Mouse (Mus musculus) midbrain, embryonic 16.5 days (tissue): Measurements from ENCODE around the gene H2-DMb2. TPM values are rescaled to one million over a fixed set of nuclear protein-coding genes. Genes with fewer than 3 reads are reported as not detected.
A peak's percentile ranks its signal among the peaks of the same experiment; 100 is the strongest.

ENCODE experiments used
- ATAC-seq: fragments of 200-750 bp; cut with Nextera tagmentation; 2 replicates; pipeline ENCODE4 v1.8.0; 2017; ENCODE audit warnings: moderate TSS enrichment
- H3K27ac ChIP-seq: fragments of 300-500 bp; sonication (generic); 2 replicates; pipeline ENCODE4 v1.5.1; 2014; ENCODE audit warnings: mild to moderate bottlenecking, low read length, mixed read lengths
- H3K27me3 ChIP-seq: fragments of 300-500 bp; sonication (generic); 2 replicates; pipeline ENCODE4 v1.6.1; 2014; ENCODE audit warnings: low read depth, low read length, mixed read lengths; ENCODE audit not compliant: control insufficient read depth, insufficient read depth
- H3K36me3 ChIP-seq: fragments of 300-500 bp; sonication (generic); 2 replicates; pipeline ENCODE4 v1.6.1; 2014; ENCODE audit warnings: mild to moderate bottlenecking, low read length, moderate library complexity, mixed read lengths; ENCODE audit not compliant: control insufficient read depth, insufficient read depth
- H3K4me1 ChIP-seq: fragments of 300-500 bp; sonication (generic); 2 replicates; pipeline ENCODE4 v1.6.1; 2014; ENCODE audit warnings: mild to moderate bottlenecking, low read length, mixed read lengths; ENCODE audit not compliant: control insufficient read depth, insufficient read depth
- H3K4me2 ChIP-seq: fragments of 300-500 bp; sonication (generic); 2 replicates; pipeline ENCODE4 v1.6.1; 2014; ENCODE audit warnings: mild to moderate bottlenecking, low read length, mixed read lengths
- H3K4me3 ChIP-seq: fragments of 300-500 bp; sonication (generic); 2 replicates; pipeline ENCODE4 v1.5.1; 2014; ENCODE audit warnings: low read depth, mild to moderate bottlenecking, low read length, moderate library complexity, mixed read lengths
- H3K9ac ChIP-seq: fragments of 300-500 bp; sonication (generic); 2 replicates; pipeline ENCODE4 v1.6.1; 2014; ENCODE audit warnings: low read depth, low read length, mixed read lengths
- H3K9me3 ChIP-seq: fragments of 300-500 bp; sonication (generic); replicated peaks from 2 replicates; pipeline ENCODE4 v1.6.1; 2014; ENCODE audit warnings: mild to moderate bottlenecking, low read length, mixed read lengths; ENCODE audit not compliant: control insufficient read depth, poor library complexity, severe bottlenecking
- WGBS: fragments of 180-500 bp; shearing (Covaris S2); extraction: QIAGEN DNeasy Blood & Tissue Kit; methylation state at CpG from one replicate; pipeline ENCODE4 v1.1.7; 2014; 5-methylcytosine and 5-hydroxymethylcytosine counted together
- polyA plus RNA-seq: library from polyadenylated mRNA; unstranded; fragments of >200 nt; fragmentation: Nextera tagmentation; extraction: Ambion mirVana; gene quantifications from 2 replicates; pipeline ENCODE4 v1.2.1, GENCODE M21; 2015

Gene H2-DMb2
- polyA plus RNA-seq, 1 experiment from 2014 or later: 0.49 TPM

- no peak for ATAC-seq
- H3K36me3 ChIP-seq: no peaks in the 10 kb centered on the region
- H3K9ac ChIP-seq: no peak overlapping the region
- WGBS: 17% methylated on average over 13 of the region's 13 CpGs
- 0 out of 2 replicates have a peak overlapping the region, but pooled peaks have one; percentile 3 for H3K4me2 ChIP-seq
- H3K9me3 ChIP-seq: no peaks in the 10 kb centered on the region
- no peak overlapping the region for H3K4me3 ChIP-seq
- H3K4me1 ChIP-seq: peaks cover 22% of the 10 kb centered on the region
- H3K27ac ChIP-seq: no peak overlapping the region
- H3K27me3 ChIP-seq: no peaks in the 10 kb centered on the region
Observed at GRCm38 (mm10) chr17:34128264-34128937, 14.7 kb upstream of the H2-DMb2 start.

GRCm38 (mm10) chr17:34128944-34129791, 13.9 kb upstream of the H2-DMb2 start:
- Histone ChIP-seq H3K27ac (no peak overlapping the region), H3K9me3 (no peaks in the 10 kb centered on the region), H3K4me1 (peaks cover 15% of the 10 kb centered on the region), H3K9ac (no peak overlapping the region), H3K27me3 (no peaks in the 10 kb centered on the region), H3K36me3 (no peaks in the 10 kb centered on the region), H3K4me2 (0 out of 2 replicates have a peak overlapping the region, but pooled peaks have one; percentile 3), H3K4me3 (peak overlapping the region; percentile 3; the same call in 1 of the 2 replicates)
- 20% methylated on average over 18 of the region's 18 CpGs for WGBS
- 0 out of 2 replicates have a peak, but pooled peaks have one; percentile 23 for ATAC-seq

- Histone ChIP-seq H3K9me3 (no peaks in the 10 kb centered on the region), H3K4me3 (no peak overlapping the region), H3K36me3 (no peaks in the 10 kb centered on the region), H3K9ac (no peak overlapping the region), H3K4me1 (peaks cover 8% of the 10 kb centered on the region; the same call in 1 of the 2 replicates), H3K27me3 (no peaks in the 10 kb centered on the region), H3K27ac (no peak overlapping the region), H3K4me2 (no peak overlapping the region)
- 86% methylated on average over 19 of the region's 19 CpGs for WGBS
- no peak for ATAC-seq
Observed at GRCm38 (mm10) chr17:34130073-34130947, 12.8 kb upstream of the H2-DMb2 start.

- no peak overlapping the region for H3K9ac ChIP-seq
- ATAC-seq: no peak
- no peak overlapping the region for H3K27ac ChIP-seq
- H3K9me3 ChIP-seq: no peaks in the 10 kb centered on the region
- H3K27me3 ChIP-seq: 0 out of 2 replicates have a peak, but pooled peaks cover 2% of the 10 kb centered on the region
- H3K4me3 ChIP-seq: no peak overlapping the region
- no peaks in the 10 kb centered on the region for H3K36me3 ChIP-seq
- 67% methylated on average over 7 of the region's 7 CpGs for WGBS
- H3K4me2 ChIP-seq: no peak overlapping the region
- peaks cover 11% of the 10 kb centered on the region; the same call in 1 of the 2 replicates for H3K4me1 ChIP-seq
Observed at GRCm38 (mm10) chr17:34131911-34132310, 11.2 kb upstream of the H2-DMb2 start.

- peaks cover 10% of the 10 kb centered on the region for H3K27me3 ChIP-seq
- WGBS: 86% methylated on average over 11 of the region's 11 CpGs
Observed at GRCm38 (mm10) chr17:34133289-34133688, 9.8 kb upstream of the H2-DMb2 start.

GRCm38 (mm10) chr17:34134451-34134850, 8.7 kb upstream of the H2-DMb2 start:
- H3K9ac ChIP-seq: no peak overlapping the region
- no peak for ATAC-seq
- no peak overlapping the region for H3K27ac ChIP-seq
- H3K36me3 ChIP-seq: no peaks in the 10 kb centered on the region
- H3K4me2 ChIP-seq: no peak overlapping the region
- 97% methylated on average over 3 of the region's 3 CpGs for WGBS
- no peaks in the 10 kb centered on the region for H3K9me3 ChIP-seq
- peaks cover 7% of the 10 kb centered on the region; the same call in 1 of the 2 replicates for H3K4me1 ChIP-seq
- peaks cover 21% of the 10 kb centered on the region for H3K27me3 ChIP-seq
- H3K4me3 ChIP-seq: no peak overlapping the region

More at GRCm38 (mm10) chr17:34133289-34133688, 9.8 kb upstream of the H2-DMb2 start:
- ATAC-seq: no peak
- Histone ChIP-seq H3K9me3 (no peaks in the 10 kb centered on the region), H3K4me2 (no peak overlapping the region), H3K4me1 (peaks cover 11% of the 10 kb centered on the region; the same call in 1 of the 2 replicates), H3K36me3 (no peaks in the 10 kb centered on the region), H3K27ac (no peak overlapping the region), H3K4me3 (no peak overlapping the region), H3K9ac (no peak overlapping the region)

GRCm38 (mm10) chr17:34135297-34136224, 7.5 kb upstream of the H2-DMb2 start:
- no peaks in the 10 kb centered on the region for H3K36me3 ChIP-seq
- H3K4me3 ChIP-seq: peak overlapping the region; percentile 45
- WGBS: 6% methylated on average over 31 of the region's 31 CpGs
- peak overlapping the region; percentile 59 for H3K9ac ChIP-seq
- peaks cover 11% of the 10 kb centered on the region; the same call in 1 of the 2 replicates for H3K4me1 ChIP-seq
- H3K27ac ChIP-seq: 0 out of 2 replicates have a peak overlapping the region, but pooled peaks have one; percentile 51
- peaks cover 33% of the 10 kb centered on the region for H3K27me3 ChIP-seq
- H3K9me3 ChIP-seq: no peaks in the 10 kb centered on the region
- peak overlapping the region; percentile 78 for H3K4me2 ChIP-seq
- ATAC-seq: peak; percentile 98
